Mouse (Mus musculus): ENCODE measurements at regions not wholly inside any gene's neighbourhood (a gene's known extent, or its start where the extent isn't known, plus 50 kb on each side); places are given as distances from the start of the nearest gene placed in this dataset.

GRCm38 (mm10) chr3:34232329-34233250 is 151.5 kb upstream of the Dnajc19 start:
- TF ChIP-seq CTCF (IDR thresholded peaks at IDR 0.05; ENCODE audit: low read depth), result no peak
- TF ChIP-seq EP300 (IDR thresholded peaks at IDR 0.05; ENCODE audit: low read depth), result no peak
